Mouse (Mus musculus): ENCODE results near the gene Gipc3.

DNA sequence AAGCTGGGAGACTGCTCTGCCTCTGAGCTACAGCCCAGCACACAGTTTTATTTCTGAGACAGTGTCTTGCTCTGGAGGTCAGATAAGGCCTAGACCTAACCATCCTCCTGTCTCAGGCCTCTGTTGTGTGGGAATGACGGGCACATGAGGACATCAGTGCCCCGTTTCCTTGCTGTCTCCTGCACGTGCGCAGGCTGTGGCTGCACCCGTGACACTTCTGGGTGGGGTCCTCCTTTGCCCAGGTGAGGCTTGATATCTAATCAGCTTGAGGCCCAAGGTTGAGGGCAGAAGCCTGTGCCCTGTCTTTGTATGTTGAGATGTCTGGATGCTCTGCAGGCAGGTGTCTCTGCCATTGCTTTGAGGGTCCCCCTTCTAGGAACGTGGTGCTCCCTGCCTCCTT, 49.2 kb upstream of the Gipc3 start:
- TF ChIP-seq GATA1 (IDR thresholded peaks at IDR 0.05; ENCODE audit: low read length) (no peak), TAL1 (IDR thresholded peaks at IDR 0.05; ENCODE audit: low read length) (no peak)
